ENCODE assay signal across 8 mouse cellular contexts in genomic region chr15:95805022-95805471, GRCm38 (mm10). TPM values are rescaled to one million over a fixed set of nuclear protein-coding genes. Genes with fewer than 3 reads are reported as not detected.
DNase-seq lines count a peak whose midpoint lies in the region; ATAC-seq and TF ChIP-seq lines count a peak whose summit lies in the region.

No protein-coding gene starts in this region.

- peak overlapping the region; percentile 58 for H3K27ac ChIP-seq in left cerebral cortex, adult 2 months
- peak overlapping the region; percentile 63 for H3K27ac ChIP-seq in heart, postnatal 0 days (ENCODE audit: low read depth)
- peak overlapping the region; percentile 48; the same call in 1 of the 2 replicates for H3K27ac ChIP-seq in limb, embryonic 14.5 days (replicated peaks; ENCODE audit: low read depth, low read length)

- H3K4me1 ChIP-seq in heart, postnatal 0 days (ENCODE audit: control insufficient read depth, insufficient read depth), result peaks cover 40% of the 10 kb centered on the region
- peaks cover 32% of the 10 kb centered on the region for H3K4me1 ChIP-seq in limb, embryonic 14.5 days (ENCODE audit: control insufficient read depth, insufficient read depth, low read length)

- H3K9ac ChIP-seq in heart, postnatal 0 days (replicated peaks; ENCODE audit: low read depth, low read length), result no peak overlapping the region
- H3K9ac ChIP-seq in limb, embryonic 14.5 days (ENCODE audit: low read depth, low read length, severe bottlenecking), result no peak overlapping the region

- TF ChIP-seq EP300 in heart, postnatal 0 days (IDR thresholded peaks at IDR 0.05; ENCODE audit: low read depth), result no peak

- 11% methylated on average over 5 of the region's 5 CpGs for WGBS in heart, postnatal 0 days
- 33% methylated on average over 5 of the region's 5 CpGs for WGBS in limb, embryonic 14.5 days

- no peak overlapping the region for H3K4me3 ChIP-seq in left cerebral cortex, adult 2 months
- no peak overlapping the region for H3K4me3 ChIP-seq in heart, postnatal 0 days (ENCODE audit: low read depth, low read length)
- H3K4me3 ChIP-seq in limb, embryonic 14.5 days (replicated peaks; ENCODE audit: low read length), result no peak overlapping the region

- DNase-seq in left cerebral cortex, adult 2 months (ENCODE audit: extremely low spot score in 1 of 2, low spot score in 2 of 2), result no peak
- DNase-seq in left cerebral cortex, adult 18-20 months (ENCODE audit: low spot score in 2 of 2), result no peak
- peak; percentile 68 for DNase-seq in ZHBTc4 (ENCODE audit: low read depth, low spot score)
- DNase-seq in heart, postnatal 0 days (ENCODE audit: low spot score), result no peak
- no peak for DNase-seq in limb, embryonic 14.5 days (ENCODE audit: low spot score)
- DNase-seq in right cerebral cortex, adult 18-20 months, result no peak
- no peak for DNase-seq in thymus, adult 18-20 months
- DNase-seq in left cerebral cortex, adult 8-10 months (ENCODE audit: low spot score in 2 of 2), result no peak

- no peaks in the 10 kb centered on the region for H3K36me3 ChIP-seq in heart, postnatal 0 days (replicated peaks; ENCODE audit: control insufficient read depth, insufficient read depth, low read length)
- H3K36me3 ChIP-seq in limb, embryonic 14.5 days (ENCODE audit: control insufficient read depth, insufficient read depth, low read length), result no peaks in the 10 kb centered on the region

- TF ChIP-seq POLR2A in limb, embryonic 14.5 days (IDR thresholded peaks at IDR 0.05; ENCODE audit: borderline replicate concordance, extremely low read depth, insufficient read depth, insufficient read length), result no peak

- no peaks in the 10 kb centered on the region for H3K9me3 ChIP-seq in heart, postnatal 0 days (replicated peaks; ENCODE audit: control insufficient read depth, low read length)
- no peaks in the 10 kb centered on the region for H3K9me3 ChIP-seq in limb, embryonic 14.5 days (ENCODE audit: control insufficient read depth, low read length)

- intact Hi-C loops in left cerebral cortex, adult 2 months (cut with DNase I), result no loop called here

- no peaks in the 10 kb centered on the region for H3K27me3 ChIP-seq in heart, postnatal 0 days (ENCODE audit: control insufficient read depth, insufficient read depth, low read length)
- H3K27me3 ChIP-seq in limb, embryonic 14.5 days (ENCODE audit: control insufficient read depth, insufficient read depth, low read length), result no peaks in the 10 kb centered on the region

- ATAC-seq in heart, postnatal 0 days (ENCODE audit: insufficient read depth, low read depth), result peak; percentile 63
- peak; percentile 48 for ATAC-seq in limb, embryonic 14.5 days (ENCODE audit: low FRiP score, low read depth)

- no peak overlapping the region for H3K4me2 ChIP-seq in heart, postnatal 0 days (ENCODE audit: low read depth, low read length)
- H3K4me2 ChIP-seq in limb, embryonic 14.5 days (replicated peaks; ENCODE audit: low read depth, low read length, severe bottlenecking), result no peak overlapping the region

- TF ChIP-seq CTCF in left cerebral cortex, adult 2 months (IDR thresholded peaks at IDR 0.05), result no peak
- no peak for TF ChIP-seq CTCF in heart, postnatal 0 days (IDR thresholded peaks at IDR 0.05; ENCODE audit: low read depth)

RNA-seq across cellular contexts. Expression of gene Ano6, which starts 14.4 kb away (rescaled TPM):
- 10 to 100 TPM; 22.6 to 24.7 TPM for total RNA-seq in left cerebral cortex, adult 2 months (2021)
- total RNA-seq in left cerebral cortex, adult 18-20 months (2021), result 10 to 100 TPM; 24.8 to 26.3 TPM
- total RNA-seq in heart, postnatal 0 days (2014; rRNA removed; ENCODE audit: low replicate concordance), result 26.5 and 37.0 TPM in 2 replicates
- polyA plus RNA-seq in heart, postnatal 0 days (2015; fragmentation: Nextera tagmentation; extraction: Ambion mirVana), result 13.5 and 14.2 TPM in 2 replicates
- polyA plus RNA-seq in limb, embryonic 14.5 days (2012; rRNA removed), result 42.1 and 46.9 TPM in 2 replicates
- 52.3 and 61.5 TPM in 2 replicates for polyA plus RNA-seq in limb, embryonic 14.5 days (2014; fragmentation: Nextera tagmentation; extraction: Ambion mirVana)
- total RNA-seq in left cerebral cortex, adult 8-10 months (2022), result 10 to 100 TPM; 21.3 to 27.1 (median 24.0) TPM
